Mouse (Mus musculus): ENCODE measurements around the gene Izumo1. TPM values are rescaled to one million over a fixed set of nuclear protein-coding genes. Genes with fewer than 3 reads are reported as not detected.
"Not testable (repeated sequence)": the region's sequence is repeated elsewhere in the genome, so short reads cannot be mapped to it uniquely, and the experiment has no call there.

Izumo1 gene
- polyA plus RNA-seq, 1 experiment from 2014 or later: not detected

GRCm38 (mm10) chr7:45646671-45647070 lies 25.1 kb downstream of the Izumo1 start:
- no peaks in the 10 kb centered on the region for H3K27me3 ChIP-seq (replicated peaks)
- H3K4me1 ChIP-seq: peaks cover 20% of the 10 kb centered on the region
- H3K4me3 ChIP-seq: no peak overlapping the region
- no peak overlapping the region for H3K9ac ChIP-seq
- WGBS: 81% methylated on average over 4 of the region's 4 CpGs
- H3K9me3 ChIP-seq: no peaks in the 10 kb centered on the region
- ATAC-seq (ENCODE audit: low FRiP score, low read depth): no peak
- H3K36me3 ChIP-seq: no peaks in the 10 kb centered on the region
- H3K27ac ChIP-seq: no peak overlapping the region
- no peak overlapping the region for H3K4me2 ChIP-seq (replicated peaks)

- H3K9ac ChIP-seq: no peak overlapping the region
- H3K4me1 ChIP-seq: peaks cover 8% of the 10 kb centered on the region
- WGBS: 85% methylated on average over 8 of the region's 8 CpGs
- H3K4me3 ChIP-seq: no peak overlapping the region
- H3K27me3 ChIP-seq (replicated peaks): no peaks in the 10 kb centered on the region
- H3K9me3 ChIP-seq: no peaks in the 10 kb centered on the region
- H3K36me3 ChIP-seq: no peaks in the 10 kb centered on the region
- ATAC-seq (ENCODE audit: low FRiP score, low read depth): no peak
- H3K27ac ChIP-seq: no peak overlapping the region
- no peak overlapping the region for H3K4me2 ChIP-seq (replicated peaks)
Observed at GRCm38 (mm10) chr7:45649351-45649750, 27.7 kb downstream of the Izumo1 start.

GRCm38 (mm10) chr7:45650484-45650883 lies 28.9 kb downstream of the Izumo1 start:
- not testable (repeated sequence) for H3K27me3 ChIP-seq (replicated peaks); H3K4me3 ChIP-seq; ATAC-seq (ENCODE audit: low FRiP score, low read depth); H3K9me3 ChIP-seq; H3K4me2 ChIP-seq (replicated peaks); H3K9ac ChIP-seq; H3K36me3 ChIP-seq; H3K4me1 ChIP-seq; H3K27ac ChIP-seq
- WGBS: 93% methylated on average over 20 of the region's 20 CpGs

GRCm38 (mm10) chr7:45654424-45655047 lies 32.9 kb downstream of the Izumo1 start:
- ATAC-seq (ENCODE audit: low FRiP score, low read depth): no peak
- no peaks in the 10 kb centered on the region for H3K36me3 ChIP-seq
- H3K4me1 ChIP-seq: no peaks in the 10 kb centered on the region
- H3K4me3 ChIP-seq: no peak overlapping the region
- WGBS: 38% methylated on average over 17 of the region's 17 CpGs
- H3K27me3 ChIP-seq (replicated peaks): no peaks in the 10 kb centered on the region
- H3K27ac ChIP-seq: no peak overlapping the region
- H3K4me2 ChIP-seq (replicated peaks): peak overlapping the region; percentile 39
- no peak overlapping the region for H3K9ac ChIP-seq
- H3K9me3 ChIP-seq: no peaks in the 10 kb centered on the region

GRCm38 (mm10) chr7:45660746-45661478 lies 39.3 kb downstream of the Izumo1 start:
- H3K4me2 ChIP-seq (replicated peaks): no peak overlapping the region
- 88% methylated on average over 11 of the region's 11 CpGs for WGBS
- no peak overlapping the region for H3K9ac ChIP-seq
- H3K4me3 ChIP-seq: no peak overlapping the region
- H3K27me3 ChIP-seq (replicated peaks): no peaks in the 10 kb centered on the region
- H3K36me3 ChIP-seq: no peaks in the 10 kb centered on the region
- ATAC-seq (ENCODE audit: low FRiP score, low read depth): no peak
- no peaks in the 10 kb centered on the region for H3K9me3 ChIP-seq
- 0 out of 2 replicates have a peak, but pooled peaks cover 3% of the 10 kb centered on the region for H3K4me1 ChIP-seq
- no peak overlapping the region for H3K27ac ChIP-seq

GRCm38 (mm10) chr7:45661702-45662101 lies 40.1 kb downstream of the Izumo1 start:
- not testable (repeated sequence) for H3K4me3 ChIP-seq; ATAC-seq (ENCODE audit: low FRiP score, low read depth); H3K4me2 ChIP-seq (replicated peaks); H3K9me3 ChIP-seq; H3K9ac ChIP-seq; H3K36me3 ChIP-seq; H3K4me1 ChIP-seq; H3K27ac ChIP-seq; H3K27me3 ChIP-seq (replicated peaks)
- 88% methylated on average over 6 of the region's 6 CpGs for WGBS

- Histone ChIP-seq H3K9ac (no peak overlapping the region), H3K4me1 (0 out of 2 replicates have a peak, but pooled peaks cover 3% of the 10 kb centered on the region), H3K27me3 (replicated peaks) (no peaks in the 10 kb centered on the region), H3K27ac (no peak overlapping the region), H3K4me3 (no peak overlapping the region), H3K4me2 (replicated peaks) (no peak overlapping the region), H3K36me3 (no peaks in the 10 kb centered on the region), H3K9me3 (no peaks in the 10 kb centered on the region)
- ATAC-seq (ENCODE audit: low FRiP score, low read depth): no peak
- WGBS: 67% methylated on average over 13 of the region's 13 CpGs
Observed at GRCm38 (mm10) chr7:45665303-45666138, 43.9 kb downstream of the Izumo1 start.

GRCm38 (mm10) chr7:45666161-45666560 lies 44.5 kb downstream of the Izumo1 start, which contains the start of gene Fut2:
Gene Fut2 (minus strand): TSS chr7:45666394.
- no peak within 1 kb of the TSS for H3K4me2 ChIP-seq (replicated peaks)
- no peaks in the 10 kb centered on the region for H3K27me3 ChIP-seq (replicated peaks)
- WGBS: 86% methylated on average over 7 of the region's 7 CpGs
- no peak within 1 kb of the TSS for H3K27ac ChIP-seq
- 0 out of 2 replicates have a peak, but pooled peaks cover 3% of the 10 kb centered on the region for H3K4me1 ChIP-seq
- no peaks in the 10 kb centered on the region for H3K36me3 ChIP-seq
- no peaks in the 10 kb centered on the region for H3K9me3 ChIP-seq
- H3K4me3 ChIP-seq: no peak within 1 kb of the TSS
- H3K9ac ChIP-seq: no peak within 1 kb of the TSS
- ATAC-seq (ENCODE audit: low FRiP score, low read depth): no peak

- Histone ChIP-seq H3K27me3 (replicated peaks) (no peaks in the 10 kb centered on the region), H3K36me3 (no peaks in the 10 kb centered on the region), H3K9me3 (no peaks in the 10 kb centered on the region), H3K4me1 (0 out of 2 replicates have a peak, but pooled peaks cover 3% of the 10 kb centered on the region), H3K4me3 (no peak overlapping the region), H3K27ac (no peak overlapping the region), H3K4me2 (replicated peaks) (no peak overlapping the region), H3K9ac (no peak overlapping the region)
- 76% methylated on average over 14 of the region's 14 CpGs for WGBS
- no peak for ATAC-seq (ENCODE audit: low FRiP score, low read depth)
Observed at GRCm38 (mm10) chr7:45667761-45668160, 46.1 kb downstream of the Izumo1 start.

GRCm38 (mm10) chr7:45668921-45669320 lies 47.3 kb downstream of the Izumo1 start:
- ATAC-seq (ENCODE audit: low FRiP score, low read depth): no peak
- H3K27ac ChIP-seq: no peak overlapping the region
- no peaks in the 10 kb centered on the region; the same call in 1 of the 2 replicates for H3K27me3 ChIP-seq (replicated peaks)
- no peak overlapping the region for H3K4me3 ChIP-seq
- 0 out of 2 replicates have a peak, but pooled peaks cover 3% of the 10 kb centered on the region for H3K4me1 ChIP-seq
- WGBS: 95% methylated on average over 9 of the region's 9 CpGs
- H3K36me3 ChIP-seq: no peaks in the 10 kb centered on the region
- no peaks in the 10 kb centered on the region for H3K9me3 ChIP-seq
- no peak overlapping the region for H3K4me2 ChIP-seq (replicated peaks)
- H3K9ac ChIP-seq: no peak overlapping the region

- no peak for ATAC-seq (ENCODE audit: low FRiP score, low read depth)
- Histone ChIP-seq H3K9ac (no peak overlapping the region), H3K36me3 (no peaks in the 10 kb centered on the region), H3K9me3 (no peaks in the 10 kb centered on the region), H3K4me2 (replicated peaks) (no peak overlapping the region), H3K27ac (no peak overlapping the region), H3K27me3 (replicated peaks) (no peaks in the 10 kb centered on the region; the same call in 1 of the 2 replicates), H3K4me1 (peaks cover 6% of the 10 kb centered on the region; the same call in 1 of the 2 replicates), H3K4me3 (no peak overlapping the region)
- WGBS: 70% methylated on average over 7 of the region's 7 CpGs
Observed at GRCm38 (mm10) chr7:45677627-45678295, 56.1 kb downstream of the Izumo1 start.

Data from neural tube, embryonic 12.5 days (tissue).